In genomic region chrX:168672913-168673524, GRCm38 (mm10) we compare ENCODE assay signal across 8 mouse cellular contexts. TPM values are rescaled to one million over a fixed set of nuclear protein-coding genes. Genes with fewer than 3 reads are reported as not detected.
DNase-seq lines count a peak whose midpoint lies in the region; ATAC-seq and TF ChIP-seq lines count a peak whose summit lies in the region.

No protein-coding gene starts in this region.

- DNase-seq in adrenal gland, postnatal 10 days: peak; percentile 3
- no peak for DNase-seq in adrenal gland, adult (ENCODE audit: inconsistent age in 2 of 2, low spot score in 1 of 2)
- DNase-seq in liver, adult 2 months (ENCODE audit: extremely low read depth, low read depth, low spot score): no peak
- DNase-seq in liver: no peak
- peak; percentile 90 for DNase-seq in hindbrain, postnatal 0 days (ENCODE audit: low spot score)
- DNase-seq in adrenal gland, postnatal 14 days: no peak

- H3K27ac ChIP-seq in liver, adult 2 months (replicated peaks; ENCODE audit: insufficient read depth, low read depth, low read length): peak overlapping the region; percentile 100
- H3K27ac ChIP-seq in cortical plate, adult 2 months (ENCODE audit: insufficient read depth, low read length): peak overlapping the region; percentile 99; the same call in 1 of the 2 replicates
- H3K27ac ChIP-seq in hindbrain, postnatal 0 days: peak overlapping the region; percentile 91
- peak overlapping the region; percentile 89 for H3K27ac ChIP-seq in midbrain, embryonic 12.5 days (replicated peaks)

- no peaks in the 10 kb centered on the region for H3K79me2 ChIP-seq in liver, adult 2 months (ENCODE audit: control insufficient read depth, insufficient read depth, low read length)

- no peaks in the 10 kb centered on the region for H3K9me3 ChIP-seq in hindbrain, postnatal 0 days (ENCODE audit: low read length)
- H3K9me3 ChIP-seq in midbrain, embryonic 12.5 days: no peaks in the 10 kb centered on the region

- peak; percentile 4 for ATAC-seq in hindbrain, postnatal 0 days
- ATAC-seq in midbrain, embryonic 12.5 days (ENCODE audit: low FRiP score, low read depth): peak; percentile 16; the same call in 1 of the 2 replicates

- H3K4me1 ChIP-seq in liver, adult 2 months (ENCODE audit: control insufficient read depth, insufficient read depth, low read length): peaks cover 3% of the 10 kb centered on the region
- H3K4me1 ChIP-seq in cortical plate, adult 2 months (ENCODE audit: control insufficient read depth, insufficient read depth, low read length): no peaks in the 10 kb centered on the region
- no peaks in the 10 kb centered on the region for H3K4me1 ChIP-seq in hindbrain, postnatal 0 days (ENCODE audit: insufficient read depth, low read length)
- no peaks in the 10 kb centered on the region for H3K4me1 ChIP-seq in midbrain, embryonic 12.5 days

- peak overlapping the region; percentile 99 for H3K9ac ChIP-seq in liver, adult 2 months (ENCODE audit: low read depth, low read length)
- peak overlapping the region; percentile 66 for H3K9ac ChIP-seq in hindbrain, postnatal 0 days (replicated peaks; ENCODE audit: low read length)
- peak overlapping the region; percentile 62 for H3K9ac ChIP-seq in midbrain, embryonic 12.5 days (replicated peaks)

- peak overlapping the region; percentile 100 for H3K4me3 ChIP-seq in liver, adult 2 months (ENCODE audit: insufficient read depth, low read depth, low read length)
- peak overlapping the region; percentile 89 for H3K4me3 ChIP-seq in cortical plate, adult 2 months (ENCODE audit: insufficient read depth, low read length)
- peak overlapping the region; percentile 52 for H3K4me3 ChIP-seq in hindbrain, postnatal 0 days (ENCODE audit: low read length)
- peak overlapping the region; percentile 53 for H3K4me3 ChIP-seq in midbrain, embryonic 12.5 days

- no peak for TF ChIP-seq CTCF in liver, adult 2 months (IDR thresholded peaks at IDR 0.05; ENCODE audit: low read depth, low read length)
- TF ChIP-seq CTCF in cortical plate, adult 2 months (IDR thresholded peaks at IDR 0.05; ENCODE audit: extremely low read depth, insufficient read depth, low read length): no peak
- TF ChIP-seq CTCF in hindbrain, postnatal 0 days (IDR thresholded peaks at IDR 0.05; ENCODE audit: low read depth): no peak

- WGBS in liver, adult 2 months: 0% methylated on average over 31 of the region's 31 CpGs
- 28% methylated on average over 31 of the region's 31 CpGs for WGBS in hindbrain, postnatal 0 days
- WGBS in midbrain, embryonic 12.5 days: 26% methylated on average over 27 of the region's 31 CpGs

- peak overlapping the region; percentile 81 for H3K4me2 ChIP-seq in hindbrain, postnatal 0 days (ENCODE audit: low read depth, low read length)
- peak overlapping the region; percentile 69 for H3K4me2 ChIP-seq in midbrain, embryonic 12.5 days (replicated peaks)

- TF ChIP-seq POLR2A in liver, adult 2 months (IDR thresholded peaks at IDR 0.05; ENCODE audit: extremely low read depth, insufficient read depth, low read length): no peak
- TF ChIP-seq POLR2A in cortical plate, adult 2 months (IDR thresholded peaks at IDR 0.05; ENCODE audit: extremely low read depth, insufficient read depth, low read length): peak; percentile 53; the same call in 1 of the 2 replicates

- no peaks in the 10 kb centered on the region for H3K27me3 ChIP-seq in liver, adult 2 months (ENCODE audit: control insufficient read depth, insufficient read depth, low read length)
- no peaks in the 10 kb centered on the region for H3K27me3 ChIP-seq in hindbrain, postnatal 0 days (ENCODE audit: insufficient read depth, low read length)
- H3K27me3 ChIP-seq in midbrain, embryonic 12.5 days: peaks cover 16% of the 10 kb centered on the region

- peaks cover 12% of the 10 kb centered on the region; the same call in 1 of the 2 replicates for H3K36me3 ChIP-seq in liver, adult 2 months (ENCODE audit: control insufficient read depth, insufficient read depth, low read length)
- H3K36me3 ChIP-seq in hindbrain, postnatal 0 days (ENCODE audit: insufficient read depth, low read length): no peaks in the 10 kb centered on the region
- H3K36me3 ChIP-seq in midbrain, embryonic 12.5 days: 0 out of 2 replicates have a peak, but pooled peaks cover 2% of the 10 kb centered on the region

RNA-seq across cellular contexts. Expression of gene Msl3, which starts 0.7 kb away (rescaled TPM):
- total RNA-seq in adrenal gland, postnatal 10 days (2021): 10 to 100 TPM; 42.4 to 48.3 TPM
- 23.0 and 25.9 TPM in 2 replicates for total RNA-seq in liver, adult 2 months (2014; rRNA removed)
- polyA plus RNA-seq in liver, adult 2 months (2012; rRNA removed): 8.5 and 11.4 TPM in 2 replicates
- polyA plus RNA-seq in cortical plate, adult 2 months (2012; rRNA removed): 19.9 and 20.8 TPM in 2 replicates
- total RNA-seq in hindbrain, postnatal 0 days (2014; rRNA removed): 13.6 and 22.7 TPM in 2 replicates
- polyA plus RNA-seq in hindbrain, postnatal 0 days (2015; fragmentation: Nextera tagmentation; extraction: Ambion mirVana): 15.0 and 15.4 TPM in 2 replicates
- 27.3 and 28.2 TPM in 2 replicates for polyA plus RNA-seq in midbrain, embryonic 12.5 days (2016; fragmentation: Nextera tagmentation; extraction: Ambion mirVana)
- 43.0 and 47.1 TPM in 2 replicates for total RNA-seq in adrenal gland, postnatal 14 days (2021)

Comparison
In these comparisons a context has a peak if more than half of its experiments do, and no peak if none do; other contexts are left out.
1. DNase-seq: peak in adrenal gland, postnatal 10 days (single experiment) and hindbrain, postnatal 0 days (single experiment); none in adrenal gland, adult (0 of 2), liver, adult 2 months (single experiment), liver (single experiment) and adrenal gland, postnatal 14 days (single experiment).
2. Peak in every context shown above with its lines, with median percentiles within 50 percentile points of each other: H3K27ac ChIP-seq, H3K4me3 ChIP-seq and H3K9ac ChIP-seq.